Mouse (Mus musculus) ES-E14 (cell line): Measurements from ENCODE around the gene Bcl2l1.

ENCODE experiments used
- CHD2 ChIP-seq: IDR thresholded peaks from 2 replicates; pipeline ENCODE4 v1.6.1; 2014; ENCODE audit warnings: mild to moderate bottlenecking, low read depth, low read length, inconsistent platforms
- HCFC1 ChIP-seq: IDR thresholded peaks from 2 replicates; pipeline ENCODE4 v1.6.1; 2012; ENCODE audit warnings: low read length, inconsistent platforms, borderline replicate concordance; ENCODE audit not compliant: insufficient read depth
- MAFK ChIP-seq: IDR thresholded peaks from 2 replicates; pipeline ENCODE4 v1.6.1; 2014; ENCODE audit warnings: mild to moderate bottlenecking, low read depth, low read length, inconsistent platforms; ENCODE audit not compliant: insufficient read depth
- ZC3H11A ChIP-seq: IDR thresholded peaks from 2 replicates; pipeline ENCODE4 v1.6.1; 2012; ENCODE audit warnings: low read depth, mild to moderate bottlenecking, inconsistent platforms, low read length, borderline replicate concordance
- ZNF384 ChIP-seq: IDR thresholded peaks from 2 replicates; pipeline ENCODE4 v1.6.1; 2012; ENCODE audit warnings: low read depth, low read length, inconsistent platforms

GRCm38 (mm10) chr2:152830021-152830921, 1.3 kb downstream of the Bcl2l1 start:
- no peak for TF ChIP-seq ZC3H11A
- TF ChIP-seq CHD2: no peak
- 0 out of 2 replicates have a peak, but pooled peaks have one; percentile 14 for TF ChIP-seq MAFK
- no peak for TF ChIP-seq HCFC1
- peak; percentile 90 for TF ChIP-seq ZNF384
